Mouse (Mus musculus) heart, adult 8-10 months (tissue): Measurements from ENCODE around the gene Ehd3. TPM values are rescaled to one million over a fixed set of nuclear protein-coding genes. Genes with fewer than 3 reads are reported as not detected.

Source experiments
- DNase-seq: peaks from one replicate; pipeline ENCODE4 v3.0.0; 2022; ENCODE audit warnings: low spot score
- total RNA-seq, 4 experiments: library from RNA; stranded (reverse); gene quantifications; 2 replicates each; pipeline ENCODE4 v1.2.4; 2022

Gene Ehd3
- total RNA-seq, result 1 to 10 TPM; 2.7 to 4.1 (median 3.2) TPM

DNA sequence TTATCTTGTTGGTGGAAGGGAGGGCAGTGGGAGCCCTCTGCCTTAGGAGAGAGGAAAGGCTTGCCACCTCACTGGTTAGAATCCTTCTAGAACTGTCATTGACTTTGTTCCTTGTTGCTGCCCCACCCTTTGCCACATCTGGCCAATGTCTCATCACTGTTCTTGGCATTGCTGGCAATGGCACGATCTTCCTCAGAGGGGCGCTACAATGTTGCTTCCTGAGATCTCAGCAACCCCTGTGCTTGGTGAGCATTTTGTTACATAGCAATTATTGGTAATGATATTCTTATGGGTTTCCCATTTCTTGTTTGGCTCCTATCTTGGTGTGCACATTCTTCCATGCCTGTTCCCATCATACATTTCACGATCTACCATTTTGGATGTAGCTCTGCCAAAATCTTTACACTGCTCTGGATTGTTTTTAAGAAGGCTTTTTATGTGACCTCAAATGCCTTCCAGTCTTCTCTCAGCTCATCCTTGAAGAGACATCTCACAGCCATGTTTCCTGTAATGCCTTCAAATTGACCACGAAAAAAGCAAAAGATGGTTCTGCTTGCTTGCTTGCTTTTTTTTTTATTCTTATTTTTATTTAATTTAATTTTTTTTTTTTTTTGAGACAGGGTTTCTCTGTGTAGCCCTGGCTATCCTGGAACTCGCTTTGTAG, at the start of gene Ehd3:
Gene Ehd3, plus strand, starts transcription at position 614 of the 664 bp plus-strand sequence.
- no peak for DNase-seq

- peak; percentile 3 for DNase-seq
Observed at GRCm38 (mm10) chr17:73770964-73771363, 33.0 kb upstream of the Ehd3 start.

DNA sequence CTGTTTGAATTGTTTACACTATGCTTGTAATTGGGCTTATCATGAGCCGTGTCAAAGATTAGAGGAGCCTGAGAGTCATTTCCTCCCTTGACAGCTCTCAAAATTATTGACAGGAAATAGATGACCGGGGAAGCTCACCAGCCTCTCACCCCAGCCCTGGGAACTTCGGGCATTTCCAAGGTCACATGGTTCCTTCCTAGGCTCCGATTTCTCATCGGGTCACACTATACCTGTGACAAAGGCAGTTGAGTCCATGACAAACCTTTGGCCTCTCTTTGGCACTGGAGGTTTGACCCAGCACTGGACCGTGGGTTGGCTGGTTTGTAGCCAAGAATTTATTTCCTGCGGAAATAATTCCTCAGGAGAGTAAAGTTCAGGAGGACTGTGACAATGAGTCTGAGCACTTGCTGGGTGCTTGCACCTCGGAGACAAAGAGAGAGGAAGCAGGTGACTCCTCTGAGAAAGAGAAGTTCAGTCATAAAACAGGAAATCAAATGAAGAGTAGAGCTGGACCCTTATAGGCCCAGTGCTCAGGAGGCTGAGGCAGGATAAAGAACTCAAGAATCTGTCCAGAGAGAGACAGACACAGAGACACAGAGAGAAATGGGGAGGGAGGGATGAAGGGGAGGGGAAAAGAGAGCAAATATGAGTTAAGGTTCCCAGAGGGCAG, 17.2 kb upstream of the Ehd3 start:
- peak; percentile 30 for DNase-seq

- no peak for DNase-seq
Observed at GRCm38 (mm10) chr17:73790284-73791020, 13.5 kb upstream of the Ehd3 start.

- DNase-seq, result no peak
Observed at GRCm38 (mm10) chr17:73796789-73797188, 7.1 kb upstream of the Ehd3 start.

GRCm38 (mm10) chr17:73797706-73798105, 6.2 kb upstream of the Ehd3 start:
- DNase-seq, result no peak

DNA sequence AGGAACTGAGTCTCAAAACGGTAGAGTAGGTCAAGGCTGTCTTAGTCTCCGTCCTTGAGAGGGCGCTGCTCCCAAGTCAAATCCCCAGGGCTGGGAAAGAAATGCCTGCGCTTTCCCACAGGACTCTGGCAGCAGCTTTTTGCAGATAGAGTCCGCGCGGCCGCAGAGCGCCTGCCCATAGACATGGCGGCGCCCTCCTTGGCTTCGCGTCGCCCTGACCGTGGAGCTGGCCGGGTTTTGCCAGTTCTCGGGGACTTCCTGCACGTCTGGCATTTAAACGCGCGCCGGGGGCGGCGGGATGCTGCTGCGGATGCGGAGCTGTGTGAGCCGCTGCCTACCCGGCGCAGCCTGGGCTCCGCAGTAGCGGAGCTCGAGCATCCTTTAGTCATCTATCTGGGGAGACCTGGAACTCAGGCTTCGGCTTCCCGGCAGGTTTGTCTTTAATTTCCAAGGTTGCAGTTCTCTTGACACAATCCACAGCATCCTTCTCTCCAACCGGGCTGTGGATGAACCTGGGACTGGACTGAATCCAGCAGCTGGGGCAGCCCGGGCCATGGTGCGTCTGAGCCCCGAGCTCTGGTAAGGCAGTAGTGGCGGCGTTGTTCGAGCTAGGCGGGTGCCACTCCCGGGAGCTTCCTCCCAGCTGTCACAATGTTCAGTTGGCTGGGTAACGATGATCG, 798 bp downstream of the Ehd3 start:
- peak; percentile 87 for DNase-seq

GRCm38 (mm10) chr17:73806331-73806730, 2.4 kb downstream of the Ehd3 start:
- DNase-seq, result no peak

DNA sequence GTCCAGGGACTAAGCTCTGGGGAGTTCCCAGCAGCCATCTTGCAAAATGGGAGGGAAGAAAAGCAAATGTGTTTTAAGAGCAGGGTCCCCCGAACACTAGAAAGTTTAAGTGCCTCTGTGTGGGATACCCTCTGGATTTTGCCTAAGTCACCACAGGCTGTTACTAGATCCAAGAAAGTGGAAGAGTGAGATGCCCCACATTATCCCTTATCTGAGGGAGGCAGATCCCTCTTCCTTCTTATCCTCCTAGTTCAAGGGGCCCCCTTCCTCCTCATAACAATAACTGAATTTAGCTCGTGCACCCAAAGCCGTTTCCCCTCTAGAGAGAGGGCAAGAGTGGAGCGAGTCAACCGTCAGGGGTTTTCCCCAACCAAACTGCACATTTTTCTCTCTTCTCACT, 3.3 kb downstream of the Ehd3 start:
- no peak for DNase-seq

GRCm38 (mm10) chr17:73808431-73808830, 4.5 kb downstream of the Ehd3 start:
- no peak for DNase-seq

DNA sequence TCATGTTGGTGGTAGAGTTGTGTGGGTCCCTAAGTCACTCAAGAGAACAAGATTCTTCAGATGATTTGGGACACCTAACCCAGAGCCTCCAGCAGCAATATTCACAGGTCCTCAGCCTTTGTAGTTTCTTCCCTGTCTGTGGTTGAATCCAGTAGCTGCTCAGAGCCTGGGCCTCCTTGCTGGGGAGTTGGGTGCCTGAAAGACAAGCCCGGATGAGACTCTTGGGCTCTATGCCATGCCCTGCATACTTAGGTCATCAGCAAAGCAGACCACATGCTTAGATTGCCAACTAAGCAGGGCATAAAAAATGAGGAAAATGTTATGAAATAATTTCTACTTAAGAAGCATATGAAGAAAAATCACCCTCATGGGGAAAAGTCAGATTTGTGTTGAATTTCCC, 6.9 kb downstream of the Ehd3 start:
- DNase-seq, result no peak

- no peak for DNase-seq
Observed at GRCm38 (mm10) chr17:73811566-73811965, 7.6 kb downstream of the Ehd3 start.

- DNase-seq, result no peak
Observed at GRCm38 (mm10) chr17:73813031-73813660, 9.2 kb downstream of the Ehd3 start.

DNA sequence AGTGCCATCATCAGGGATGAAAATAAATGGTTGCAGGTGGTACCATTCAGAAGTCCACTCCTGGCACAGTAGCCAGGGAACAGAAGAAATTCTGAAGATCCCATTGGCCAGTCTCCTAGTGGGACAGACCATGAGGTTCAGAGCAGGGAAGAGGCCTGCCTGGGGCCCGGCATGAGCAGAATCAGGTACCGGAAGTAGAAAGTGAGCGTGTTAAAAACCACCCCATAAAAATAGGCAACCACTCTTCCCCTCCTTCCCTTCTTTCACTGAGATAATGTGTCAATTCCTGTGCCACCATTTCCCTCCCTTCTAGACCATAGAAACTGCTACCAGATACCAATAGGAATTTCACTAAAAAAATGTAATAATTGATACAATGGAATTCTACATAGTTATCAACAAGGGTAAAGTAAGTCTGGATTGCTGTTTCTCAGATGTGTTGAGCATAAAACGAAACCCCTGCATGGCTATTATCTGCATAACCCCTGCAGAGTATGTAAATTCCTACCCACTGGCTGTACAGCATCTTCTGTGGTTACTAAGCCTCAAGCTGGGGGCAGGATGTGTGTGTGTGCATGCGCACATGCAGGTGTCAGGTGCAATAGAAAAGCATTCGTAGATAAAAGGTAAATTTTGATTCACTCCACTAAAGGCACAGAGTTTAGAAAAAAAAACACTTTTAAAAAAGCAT, 10.7 kb downstream of the Ehd3 start:
- no peak for DNase-seq

DNA sequence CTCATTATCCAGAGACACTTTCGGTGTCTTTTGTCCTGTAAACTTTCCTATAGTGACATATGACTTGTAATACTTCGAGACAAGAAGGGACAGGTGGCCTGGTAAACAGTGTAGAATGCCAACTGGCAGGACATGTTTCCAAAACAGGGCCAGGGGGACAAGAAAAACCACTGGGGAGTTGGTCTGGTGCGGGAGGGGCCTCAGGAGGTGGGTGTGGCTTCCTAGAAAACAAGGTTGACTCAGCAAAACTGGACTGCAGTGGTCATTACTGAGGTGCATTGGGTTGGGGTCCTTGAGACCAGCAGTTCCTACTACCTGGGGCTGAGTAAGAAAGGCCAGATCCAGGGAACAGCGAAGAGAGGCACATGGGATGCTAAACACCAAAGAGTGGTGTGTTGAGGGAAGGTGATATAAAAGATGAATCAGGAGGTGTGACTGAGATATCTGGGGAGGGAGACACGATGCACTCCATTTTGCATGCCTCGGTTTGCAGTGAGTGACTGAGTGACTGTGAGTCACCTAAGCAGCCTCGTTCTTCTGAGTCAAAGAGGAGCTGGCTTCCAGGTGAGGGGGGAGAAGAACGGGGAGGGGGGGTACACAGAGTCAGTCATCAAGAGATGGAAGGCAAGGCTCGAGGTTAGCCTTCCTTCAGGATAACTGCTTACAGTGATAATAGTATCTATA, 13.9 kb downstream of the Ehd3 start:
- DNase-seq, result no peak

- no peak for DNase-seq
Observed at GRCm38 (mm10) chr17:73818936-73819335, 15.0 kb downstream of the Ehd3 start.

GRCm38 (mm10) chr17:73820726-73821125, 16.8 kb downstream of the Ehd3 start:
- no peak for DNase-seq

- no peak for DNase-seq
Observed at GRCm38 (mm10) chr17:73822255-73822654, 18.3 kb downstream of the Ehd3 start.

DNA sequence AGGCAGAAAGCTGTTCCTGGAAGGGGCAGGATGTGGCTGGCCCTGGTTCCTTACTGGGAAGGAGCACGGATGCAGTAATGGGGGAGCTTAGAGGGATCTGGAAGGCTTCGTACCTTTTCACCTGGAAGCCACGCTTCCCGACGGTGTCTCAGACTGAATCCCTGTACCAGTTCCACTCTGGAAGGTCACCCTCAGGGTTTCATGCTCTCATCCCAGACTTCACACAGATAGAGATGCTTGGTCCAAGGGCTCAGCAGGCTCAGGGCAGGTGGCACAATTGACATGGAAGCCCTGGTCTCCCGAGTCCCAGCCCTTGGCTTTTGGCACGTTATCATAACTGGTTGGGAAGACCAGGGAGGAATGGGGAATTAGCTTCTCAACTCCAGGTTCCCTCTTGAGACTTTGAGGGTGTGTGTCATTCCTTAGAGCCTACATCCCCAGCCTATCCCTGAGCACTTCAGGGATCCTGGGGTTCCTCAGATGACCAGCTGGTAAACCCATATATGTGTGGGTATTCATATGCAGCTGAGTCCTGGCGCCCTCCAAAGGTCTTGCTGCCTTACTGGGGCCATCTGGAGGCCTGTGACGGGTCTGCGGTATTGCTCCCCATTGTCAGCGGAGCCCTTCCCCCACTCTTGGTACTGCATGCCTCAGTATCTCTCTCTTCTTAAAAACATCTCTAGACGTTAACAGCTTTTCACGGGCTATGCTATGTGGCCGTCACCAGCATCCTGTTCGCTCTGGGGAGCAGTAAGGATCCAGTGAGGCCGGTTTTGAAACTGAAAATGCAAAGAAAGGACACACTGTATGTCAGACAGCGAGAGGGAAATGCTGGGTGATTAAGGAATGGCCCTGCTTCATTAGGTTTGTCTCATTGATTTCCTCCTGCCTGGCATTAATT, 19.4 kb downstream of the Ehd3 start:
- no peak for DNase-seq

DNA sequence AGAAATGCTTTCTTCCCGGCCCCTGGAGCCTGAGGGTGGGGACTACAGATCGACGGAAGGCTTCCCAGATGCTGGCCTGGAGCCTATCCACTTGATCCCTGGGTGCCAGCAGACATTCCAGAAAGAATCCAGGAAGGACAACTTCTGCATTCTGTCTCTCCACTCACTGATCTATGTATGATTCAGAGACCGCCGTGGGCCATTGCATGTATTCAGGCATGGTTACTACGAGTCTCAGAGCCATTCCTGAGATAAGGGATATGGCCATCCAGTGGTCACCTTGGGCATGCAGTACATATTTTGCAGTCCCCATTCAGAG, 20.0 kb downstream of the Ehd3 start:
- no peak for DNase-seq
